Mouse (Mus musculus) small intestine, adult 2 months (tissue): ENCODE measurements around the gene Ikbke.

Source experiments
- CTCF ChIP-seq: fragments of 200-500 bp; IDR thresholded peaks from 2 replicates; pipeline ENCODE4 v1.5.1; 2012; ENCODE audit warnings: low read depth, mild to moderate bottlenecking, control low read depth, inconsistent platforms, low read length, moderate library complexity, mixed read lengths; ENCODE audit not compliant: insufficient replicate concordance, insufficient read length; ENCODE audit errors: extremely low read depth
- POLR2A ChIP-seq: fragments of 200-500 bp; IDR thresholded peaks from 2 replicates; pipeline ENCODE4 v1.6.1; 2012; ENCODE audit warnings: low read depth, mild to moderate bottlenecking, control low read depth, inconsistent platforms, low read length, moderate library complexity

DNA sequence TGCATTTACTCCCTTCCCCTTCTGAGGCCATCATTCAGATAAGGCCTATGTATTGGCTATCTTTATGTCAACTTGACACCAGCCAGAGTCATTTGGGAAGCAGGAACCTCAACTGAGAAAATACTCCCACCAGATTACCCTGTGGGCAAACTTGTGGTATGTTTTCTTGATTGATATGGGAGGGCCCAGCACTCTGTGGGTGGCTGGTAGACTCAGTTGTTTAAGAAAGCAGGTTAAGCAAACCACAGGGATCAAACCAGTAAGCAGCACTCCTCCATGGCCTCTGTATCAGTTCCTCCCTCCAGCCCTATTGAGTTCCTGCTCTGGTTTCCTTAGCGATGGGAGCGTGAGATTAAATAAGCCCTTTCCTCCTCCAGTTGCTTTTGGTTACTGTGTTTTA lies 39.0 kb upstream of the Ikbke start:
- no peak for TF ChIP-seq CTCF
- no peak for TF ChIP-seq POLR2A
